Mouse (Mus musculus) hindbrain, embryonic 16.5 days (tissue): ENCODE results near the gene Ager. TPM values are rescaled to one million over a fixed set of nuclear protein-coding genes. Genes with fewer than 3 reads are reported as not detected.

ENCODE experiments used
- polyA plus RNA-seq: library from polyadenylated mRNA; unstranded; fragments of >200 nt; fragmentation: Nextera tagmentation; extraction: Ambion mirVana; gene quantifications from 2 replicates; pipeline ENCODE4 v1.2.1, GENCODE M21; 2015

The Ager gene
- polyA plus RNA-seq, 1 experiment from 2014 or later: 1.6 TPM

Other genes with a start within 250 kb of the Ager start
- gene Btnl2, start 243.0 kb upstream of the Ager start, polyA plus RNA-seq: not detected in 2 replicates
- not detected in 2 replicates for gene Btnl1, start 220.7 kb upstream of the Ager start, polyA plus RNA-seq
- gene BC051142, start 199.0 kb upstream of the Ager start, polyA plus RNA-seq: 3.7 and 4.5 TPM in 2 replicates
- not detected in 2 replicates for gene Btnl4, start 120.5 kb upstream of the Ager start, polyA plus RNA-seq
- not detected in 2 replicates for gene Btnl6, start 80.5 kb upstream of the Ager start, polyA plus RNA-seq
- gene Notch4, start 33.6 kb upstream of the Ager start, polyA plus RNA-seq: 6.1 and 6.4 TPM in 2 replicates
- gene Gpsm3, start 8.1 kb upstream of the Ager start, polyA plus RNA-seq: 3.4 and 4.9 TPM in 2 replicates
- gene Pbx2, start 6.6 kb upstream of the Ager start, polyA plus RNA-seq: 7.3 and 8.3 TPM in 2 replicates
- 281 and 296 TPM in 2 replicates for gene Rnf5, start 5.8 kb downstream of the Ager start, polyA plus RNA-seq
- gene Agpat1, start 6.4 kb downstream of the Ager start, polyA plus RNA-seq: 122 and 128 TPM in 2 replicates
- gene Egfl8, start 18.1 kb downstream of the Ager start, polyA plus RNA-seq: 8.3 and 9.5 TPM in 2 replicates
- gene Ppt2, start 30.6 kb downstream of the Ager start, polyA plus RNA-seq: 19.9 and 23.5 TPM in 2 replicates
- gene Prrt1, start 31.7 kb downstream of the Ager start, polyA plus RNA-seq: 6.8 and 8.1 TPM in 2 replicates
- gene Fkbpl, start 46.9 kb downstream of the Ager start, polyA plus RNA-seq: 13.5 and 17.0 TPM in 2 replicates
- 110 and 121 TPM in 2 replicates for gene Atf6b, start 49.3 kb downstream of the Ager start, polyA plus RNA-seq
- 0.30 and 0.34 TPM in 2 replicates for gene Tnxb, start 72.7 kb downstream of the Ager start, polyA plus RNA-seq
- gene C4b, start 146.0 kb downstream of the Ager start, polyA plus RNA-seq: 0.19 and 0.25 TPM in 2 replicates
- gene Cyp21a1, start 206.7 kb downstream of the Ager start, polyA plus RNA-seq: not detected in 2 replicates
- 41.2 and 43.1 TPM in 2 replicates for gene Stk19, start 239.1 kb downstream of the Ager start, polyA plus RNA-seq
- 68.4 and 68.9 TPM in 2 replicates for gene Dxo, start 239.2 kb downstream of the Ager start, polyA plus RNA-seq